Mouse (Mus musculus) erythroblast, embryonic 14.5 days (primary cell): ENCODE results near the gene Resp18.

Source experiments
- GATA1 ChIP-seq: IDR thresholded peaks from 2 replicates; pipeline ENCODE4 v1.6.1; 2012; ENCODE audit warnings: low read length, inconsistent platforms, mixed read lengths
- TAL1 ChIP-seq: IDR thresholded peaks from 3 replicates; pipeline ENCODE4 v1.6.1; 2012; ENCODE audit warnings: low read length, inconsistent platforms, mixed read lengths

DNA sequence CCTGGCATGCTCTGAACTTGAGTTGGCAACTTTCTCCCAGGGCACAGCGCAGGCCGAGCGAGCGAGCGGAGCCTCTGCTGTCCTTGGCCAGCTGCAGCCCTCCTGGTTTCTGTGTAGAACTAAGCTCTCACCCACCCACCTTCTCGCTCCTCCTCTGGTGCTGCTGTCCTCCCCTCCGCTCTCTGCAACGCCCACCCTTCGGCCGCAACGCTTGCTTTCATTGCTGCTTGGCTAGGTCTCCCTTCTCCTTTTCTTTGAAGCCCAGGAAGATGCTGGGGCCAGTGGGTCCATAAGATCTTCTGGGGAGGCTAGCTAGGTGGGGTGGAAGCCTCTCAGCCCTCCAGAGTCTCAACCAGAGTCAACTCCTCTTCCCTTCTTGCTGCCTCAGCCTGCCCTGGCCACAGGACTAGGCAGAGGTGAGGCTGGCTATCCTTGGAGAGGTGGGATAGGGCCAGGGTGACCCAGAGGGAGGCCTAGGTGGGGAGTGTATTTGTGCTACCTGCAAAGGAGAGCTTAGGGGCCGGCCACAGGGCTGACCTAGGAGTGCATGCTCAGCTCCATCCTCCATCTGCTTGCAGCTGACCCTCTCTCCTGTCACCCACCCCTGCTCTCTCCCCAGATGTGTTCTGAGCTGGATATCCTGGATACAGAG is 33.9 kb downstream of the Resp18 start:
- TF ChIP-seq GATA1 (no peak), TAL1 (no peak)
